Mouse (Mus musculus) lung, adult 18-20 months (tissue): Measurements from ENCODE around the gene Igbp1b.

Source experiments
- DNase-seq, 2 experiments: peaks; one replicate each; pipeline ENCODE4 v3.0.0; 2022; ENCODE audit warnings: mixed read lengths in 2 of 2

Igbp1b gene

GRCm38 (mm10) chr6:138658516-138658915, at the start of gene Igbp1b:
Gene Igbp1b, minus strand, starts transcription at chr6:138658544.
- no peak for DNase-seq

- no peak for DNase-seq
Observed at GRCm38 (mm10) chr6:138682959-138683358, 24.6 kb upstream of the Igbp1b start.

- no peak for DNase-seq
Observed at GRCm38 (mm10) chr6:138672704-138673141, 14.4 kb upstream of the Igbp1b start.

GRCm38 (mm10) chr6:138665416-138665815, 7.1 kb upstream of the Igbp1b start:
- no peak for DNase-seq

- no peak for DNase-seq
Observed at GRCm38 (mm10) chr6:138645604-138646003, 12.7 kb downstream of the Igbp1b start.

GRCm38 (mm10) chr6:138639351-138639750, 19.0 kb downstream of the Igbp1b start:
- no peak for DNase-seq

- no peak for DNase-seq
Observed at GRCm38 (mm10) chr6:138620786-138621185, 37.6 kb downstream of the Igbp1b start.

- no peak for DNase-seq
Observed at GRCm38 (mm10) chr6:138618396-138618795, 39.9 kb downstream of the Igbp1b start.
